Mouse (Mus musculus) lung, postnatal 0 days (tissue): ENCODE results near the gene Cadps2.

Experiments used
- CTCF ChIP-seq: IDR thresholded peaks from 2 replicates; pipeline ENCODE4 v1.5.1; 2016; ENCODE audit warnings: antibody characterized with exemption, mild to moderate bottlenecking
- EP300 ChIP-seq: IDR thresholded peaks from 2 replicates; pipeline ENCODE4 v1.6.1; 2016; ENCODE audit warnings: antibody characterized with exemption, mild to moderate bottlenecking, control low read depth

GRCm38 (mm10) chr6:23876765-23877408 is 37.7 kb upstream of the Cadps2 start:
- TF ChIP-seq CTCF (no peak), EP300 (no peak)
